Mouse (Mus musculus) midbrain, embryonic 13.5 days (tissue): ENCODE measurements around the gene Anxa11. TPM values are rescaled to one million over a fixed set of nuclear protein-coding genes. Genes with fewer than 3 reads are reported as not detected.
"Not testable (repeated sequence)": the region's sequence is repeated elsewhere in the genome, so short reads cannot be mapped to it uniquely, and the experiment has no call there.

Source experiments
- ATAC-seq: fragments of 200-750 bp; cut with Nextera tagmentation; 2 replicates; pipeline ENCODE4 v1.8.0; 2017; ENCODE audit warnings: mild to moderate bottlenecking, moderate TSS enrichment, moderate library complexity
- H3K27ac ChIP-seq: fragments of 300-500 bp; sonication (generic); 2 replicates; pipeline ENCODE4 v1.5.1; 2015; ENCODE audit warnings: inconsistent platforms, mild to moderate bottlenecking, moderate library complexity
- H3K27me3 ChIP-seq: fragments of 300-500 bp; sonication (generic); 2 replicates; pipeline ENCODE4 v1.6.1; 2015; ENCODE audit warnings: mild to moderate bottlenecking, inconsistent platforms
- H3K36me3 ChIP-seq: fragments of 300-500 bp; sonication (generic); 2 replicates; pipeline ENCODE4 v1.6.1; 2015; ENCODE audit warnings: mild to moderate bottlenecking, inconsistent platforms
- H3K4me1 ChIP-seq: fragments of 300-500 bp; sonication (generic); replicated peaks from 2 replicates; pipeline ENCODE4 v1.6.1; 2015; ENCODE audit warnings: inconsistent platforms
- H3K4me2 ChIP-seq: fragments of 300-500 bp; sonication (generic); replicated peaks from 2 replicates; pipeline ENCODE4 v1.6.1; 2015; ENCODE audit warnings: moderate library complexity, mild to moderate bottlenecking, inconsistent platforms
- H3K4me3 ChIP-seq: fragments of 300-500 bp; sonication (generic); replicated peaks from 2 replicates; pipeline ENCODE4 v1.5.1; 2015; ENCODE audit warnings: mild to moderate bottlenecking, inconsistent platforms
- H3K9ac ChIP-seq: fragments of 300-500 bp; sonication (generic); replicated peaks from 2 replicates; pipeline ENCODE4 v1.6.1; 2015; ENCODE audit warnings: mild to moderate bottlenecking, inconsistent platforms
- H3K9me3 ChIP-seq: fragments of 300-500 bp; sonication (generic); 2 replicates; pipeline ENCODE4 v1.6.1; 2016; ENCODE audit warnings: mild to moderate bottlenecking, inconsistent platforms
- WGBS: fragments of 180-500 bp; shearing (Covaris S2); methylation state at CpG from one replicate; pipeline ENCODE4 v1.1.7; 2015; 5-methylcytosine and 5-hydroxymethylcytosine counted together
- polyA plus RNA-seq: library from polyadenylated mRNA; unstranded; fragments of >200 nt; fragmentation: Nextera tagmentation; extraction: Ambion mirVana; gene quantifications from 2 replicates; pipeline ENCODE4 v1.2.1, GENCODE M21; 2015

Anxa11 gene
- 1.9 TPM in 2 replicates for polyA plus RNA-seq

GRCm38 (mm10) chr14:25841991-25842687 lies at the start of gene Anxa11:
Gene Anxa11 (plus strand): TSS chr14:25842156.
- no peak within 1 kb of the TSS for H3K27ac ChIP-seq
- no peaks in the 10 kb centered on the region for H3K36me3 ChIP-seq
- peak within 1 kb of the TSS; percentile 50 for H3K4me3 ChIP-seq
- H3K27me3 ChIP-seq: peaks cover 55% of the 10 kb centered on the region
- H3K4me1 ChIP-seq: peaks cover 15% of the 10 kb centered on the region
- under 1% methylated on average over 54 of the region's 54 CpGs for WGBS
- H3K4me2 ChIP-seq: peak within 1 kb of the TSS; percentile 87
- no peaks in the 10 kb centered on the region for H3K9me3 ChIP-seq
- H3K9ac ChIP-seq: peak within 1 kb of the TSS; percentile 30; the same call in 1 of the 2 replicates
- peak; percentile 45 for ATAC-seq

- peaks cover under 1% of the 10 kb centered on the region; the same call in 1 of the 2 replicates for H3K27me3 ChIP-seq
- no peak overlapping the region for H3K4me3 ChIP-seq
- no peaks in the 10 kb centered on the region for H3K9me3 ChIP-seq
- H3K27ac ChIP-seq: no peak overlapping the region
- H3K9ac ChIP-seq: no peak overlapping the region
- H3K4me2 ChIP-seq: no peak overlapping the region
- ATAC-seq: no peak
- no peaks in the 10 kb centered on the region for H3K36me3 ChIP-seq
- WGBS: 95% methylated on average over 2 of the region's 2 CpGs
- 0 out of 2 replicates have a peak, but pooled peaks cover 6% of the 10 kb centered on the region for H3K4me1 ChIP-seq
These were observed 47.6 kb upstream of the Anxa11 start for GRCm38 (mm10) chr14:25794331-25794730.

GRCm38 (mm10) chr14:25795067-25795466 lies 46.9 kb upstream of the Anxa11 start:
- Histone ChIP-seq H3K9me3 (no peaks in the 10 kb centered on the region), H3K9ac (no peak overlapping the region), H3K27me3 (peaks cover 6% of the 10 kb centered on the region; the same call in 1 of the 2 replicates), H3K36me3 (no peaks in the 10 kb centered on the region), H3K4me2 (no peak overlapping the region), H3K27ac (0 out of 2 replicates have a peak overlapping the region, but pooled peaks have one; percentile 26), H3K4me1 (0 out of 2 replicates have a peak, but pooled peaks cover 7% of the 10 kb centered on the region), H3K4me3 (no peak overlapping the region)
- 70% methylated on average over 6 of the region's 6 CpGs for WGBS
- no peak for ATAC-seq

DNA sequence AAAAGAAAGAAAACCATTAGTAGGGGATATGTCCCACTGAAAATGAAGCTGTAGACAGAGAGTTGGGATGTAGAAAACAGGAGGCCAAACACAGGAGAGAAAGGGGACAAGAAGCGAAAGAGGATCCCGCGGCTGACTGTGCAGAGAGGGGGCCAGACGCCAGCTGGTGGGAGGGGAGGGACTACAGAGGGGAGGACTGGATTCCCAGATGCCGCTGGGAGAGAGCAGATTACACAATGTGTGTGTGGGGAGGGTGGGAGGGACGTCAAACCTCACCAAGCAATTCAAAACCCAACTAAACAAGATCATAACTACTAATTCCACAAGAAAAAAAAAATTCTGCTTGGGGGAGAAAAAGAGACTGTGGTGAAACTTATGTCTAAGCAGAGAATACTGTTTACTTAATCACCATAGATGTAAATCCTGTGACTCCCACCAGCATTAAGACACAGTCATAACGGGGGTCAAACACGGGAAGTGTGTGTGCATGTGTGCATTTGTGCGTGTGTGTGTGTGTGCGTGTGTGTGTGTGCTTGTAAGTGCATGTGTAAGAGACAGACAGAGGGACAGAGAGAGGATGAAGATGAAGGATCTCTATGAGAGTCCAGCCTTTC lies 46.3 kb upstream of the Anxa11 start:
- 30% methylated on average over 10 of the region's 10 CpGs for WGBS
- H3K4me3 ChIP-seq: no peak overlapping the region
- 0 out of 2 replicates have a peak overlapping the region, but pooled peaks have one; percentile 26 for H3K27ac ChIP-seq
- H3K27me3 ChIP-seq: peaks cover 6% of the 10 kb centered on the region; the same call in 1 of the 2 replicates
- ATAC-seq: no peak
- no peak overlapping the region for H3K4me2 ChIP-seq
- H3K9ac ChIP-seq: no peak overlapping the region
- H3K9me3 ChIP-seq: no peaks in the 10 kb centered on the region
- 0 out of 2 replicates have a peak, but pooled peaks cover 8% of the 10 kb centered on the region for H3K4me1 ChIP-seq
- no peaks in the 10 kb centered on the region for H3K36me3 ChIP-seq

- peaks cover 6% of the 10 kb centered on the region; the same call in 1 of the 2 replicates for H3K27me3 ChIP-seq
- no peak overlapping the region for H3K4me3 ChIP-seq
- 84% methylated on average over 7 of the region's 7 CpGs for WGBS
These were observed 45.3 kb upstream of the Anxa11 start for GRCm38 (mm10) chr14:25796619-25797018.

DNA sequence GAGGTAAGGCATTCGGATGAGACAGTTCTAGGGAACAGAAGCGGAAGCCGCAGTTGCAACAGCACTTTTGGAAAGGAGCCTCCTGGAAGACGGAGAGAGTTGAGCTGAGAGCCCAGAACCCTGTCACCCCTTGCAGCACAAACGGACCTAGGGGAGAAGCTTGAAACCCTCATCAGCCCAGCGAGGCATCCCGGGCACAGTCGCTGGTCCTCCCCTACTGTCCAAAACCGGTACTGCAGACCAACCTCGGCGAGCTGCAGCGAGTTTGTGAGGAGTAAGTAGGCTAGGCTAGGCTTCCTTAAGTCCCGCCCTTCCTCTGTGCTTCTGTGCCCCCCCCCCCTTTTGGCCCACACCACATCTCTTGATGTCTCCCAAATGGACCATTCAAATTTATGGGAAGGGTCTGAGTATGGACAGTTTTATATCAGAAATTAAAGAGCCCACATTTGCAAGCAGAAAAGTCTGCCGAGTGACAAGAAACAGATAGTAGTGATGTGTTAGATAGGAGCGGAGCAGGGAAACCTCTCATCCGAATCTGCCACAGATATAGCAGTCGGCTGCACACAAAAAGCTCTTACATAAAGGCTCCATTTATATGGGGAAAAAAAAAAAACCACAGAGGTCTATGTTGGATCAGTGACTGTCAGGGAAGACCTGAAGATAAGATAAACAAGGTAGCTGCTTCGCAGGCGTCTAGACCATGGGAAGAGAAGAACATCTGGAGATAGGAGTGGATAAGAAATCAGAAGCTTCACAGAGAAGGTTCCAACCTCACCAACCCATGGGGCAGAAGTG lies 41.6 kb upstream of the Anxa11 start:
- 29% methylated on average over 19 of the region's 19 CpGs for WGBS
- no peak overlapping the region for H3K4me3 ChIP-seq
- peak; percentile 70 for ATAC-seq

More at GRCm38 (mm10) chr14:25796619-25797018, 45.3 kb upstream of the Anxa11 start:
- H3K4me1 ChIP-seq: 0 out of 2 replicates have a peak, but pooled peaks cover 8% of the 10 kb centered on the region
- H3K9ac ChIP-seq: no peak overlapping the region
- no peak overlapping the region for H3K27ac ChIP-seq
- ATAC-seq: no peak
- no peaks in the 10 kb centered on the region for H3K36me3 ChIP-seq
- no peaks in the 10 kb centered on the region for H3K9me3 ChIP-seq
- H3K4me2 ChIP-seq: no peak overlapping the region

GRCm38 (mm10) chr14:25802511-25802910 lies 39.4 kb upstream of the Anxa11 start:
- no peak for ATAC-seq
- peaks cover 6% of the 10 kb centered on the region; the same call in 1 of the 2 replicates for H3K27me3 ChIP-seq
- H3K4me1 ChIP-seq: 0 out of 2 replicates have a peak, but pooled peaks cover 2% of the 10 kb centered on the region
- no peak overlapping the region for H3K4me2 ChIP-seq
- H3K9me3 ChIP-seq: no peaks in the 10 kb centered on the region
- H3K27ac ChIP-seq: no peak overlapping the region
- no peak overlapping the region for H3K9ac ChIP-seq
- H3K4me3 ChIP-seq: no peak overlapping the region
- H3K36me3 ChIP-seq: no peaks in the 10 kb centered on the region

More for the DNA sequence above, 41.6 kb upstream of the Anxa11 start:
- H3K4me2 ChIP-seq: no peak overlapping the region; the same call in 1 of the 2 replicates
- H3K9me3 ChIP-seq: no peaks in the 10 kb centered on the region
- peaks cover 6% of the 10 kb centered on the region; the same call in 1 of the 2 replicates for H3K27me3 ChIP-seq
- H3K9ac ChIP-seq: no peak overlapping the region
- H3K4me1 ChIP-seq: 0 out of 2 replicates have a peak, but pooled peaks cover 8% of the 10 kb centered on the region
- no peak overlapping the region for H3K27ac ChIP-seq
- H3K36me3 ChIP-seq: no peaks in the 10 kb centered on the region

GRCm38 (mm10) chr14:25803246-25803809 lies 38.6 kb upstream of the Anxa11 start:
- no peak for ATAC-seq
- WGBS: 38% methylated on average over 3 of the region's 3 CpGs
- Histone ChIP-seq H3K9me3 (no peaks in the 10 kb centered on the region), H3K36me3 (no peaks in the 10 kb centered on the region), H3K4me2 (no peak overlapping the region), H3K4me3 (no peak overlapping the region), H3K9ac (no peak overlapping the region), H3K27ac (no peak overlapping the region), H3K4me1 (0 out of 2 replicates have a peak, but pooled peaks cover 2% of the 10 kb centered on the region), H3K27me3 (peaks cover 6% of the 10 kb centered on the region; the same call in 1 of the 2 replicates)

DNA sequence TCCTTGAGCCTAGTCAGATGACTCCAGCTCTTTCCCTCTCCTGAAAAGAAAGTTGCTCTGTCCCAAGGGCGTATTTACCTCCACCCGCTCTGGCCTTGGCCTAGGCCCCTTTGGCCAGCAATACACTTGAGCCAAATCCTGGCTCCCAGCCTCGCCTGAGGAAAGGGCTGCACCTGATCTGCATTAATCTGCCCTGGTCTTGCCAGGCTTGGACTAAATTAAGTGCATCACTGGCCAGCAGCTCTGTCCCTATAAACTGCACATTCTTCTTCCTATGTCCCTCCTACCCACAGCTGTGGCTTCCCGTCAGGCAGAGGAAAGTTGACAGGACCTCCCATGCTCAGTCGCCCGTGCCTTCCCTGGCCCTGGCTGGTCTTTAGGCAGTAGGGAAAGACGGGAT lies 36.1 kb upstream of the Anxa11 start:
- Histone ChIP-seq H3K9ac (no peak overlapping the region), H3K4me3 (no peak overlapping the region), H3K27me3 (no peaks in the 10 kb centered on the region), H3K36me3 (no peaks in the 10 kb centered on the region), H3K4me1 (no peaks in the 10 kb centered on the region), H3K9me3 (no peaks in the 10 kb centered on the region), H3K4me2 (no peak overlapping the region), H3K27ac (no peak overlapping the region)
- ATAC-seq: no peak
- WGBS: 59% methylated on average over 7 of the region's 7 CpGs

DNA sequence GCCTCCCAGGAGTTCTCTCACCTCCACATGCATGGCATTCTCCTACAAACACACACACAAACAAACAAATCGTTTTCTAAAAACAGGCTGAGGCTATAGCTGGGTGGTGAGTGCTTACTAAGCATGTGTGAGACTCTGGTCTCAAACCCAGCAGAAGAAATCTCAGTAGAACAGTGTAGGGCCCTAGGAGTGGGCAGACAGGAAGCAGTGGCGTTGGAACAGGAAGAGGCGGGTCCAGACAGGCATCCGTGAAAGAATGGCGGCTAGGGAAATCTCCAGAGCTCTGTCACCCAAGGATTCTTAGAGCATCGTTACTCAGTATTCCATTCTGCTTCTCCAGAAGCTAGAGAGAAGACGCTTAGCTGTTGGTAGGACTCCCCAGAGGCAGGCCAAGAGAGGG lies 35.4 kb upstream of the Anxa11 start:
- no peaks in the 10 kb centered on the region for H3K27me3 ChIP-seq
- no peak overlapping the region for H3K27ac ChIP-seq
- no peak overlapping the region for H3K9ac ChIP-seq
- H3K4me1 ChIP-seq: no peaks in the 10 kb centered on the region
- H3K4me3 ChIP-seq: no peak overlapping the region
- 94% methylated on average over 7 of the region's 7 CpGs for WGBS
- no peak overlapping the region for H3K4me2 ChIP-seq
- H3K9me3 ChIP-seq: no peaks in the 10 kb centered on the region
- H3K36me3 ChIP-seq: no peaks in the 10 kb centered on the region
- ATAC-seq: no peak

GRCm38 (mm10) chr14:25811026-25811425 lies 30.9 kb upstream of the Anxa11 start:
- not testable (repeated sequence) for H3K9me3 ChIP-seq, ATAC-seq
- WGBS: 67% methylated on average over 1 of the region's 1 CpGs

More at GRCm38 (mm10) chr14:25811026-25811425, 30.9 kb upstream of the Anxa11 start:
- H3K4me3 ChIP-seq, H3K4me1 ChIP-seq, H3K27me3 ChIP-seq, H3K4me2 ChIP-seq, H3K9ac ChIP-seq, H3K36me3 ChIP-seq, H3K27ac ChIP-seq: not testable (repeated sequence)
